Mouse (Mus musculus): ENCODE results near the gene Ifnk.

DNA sequence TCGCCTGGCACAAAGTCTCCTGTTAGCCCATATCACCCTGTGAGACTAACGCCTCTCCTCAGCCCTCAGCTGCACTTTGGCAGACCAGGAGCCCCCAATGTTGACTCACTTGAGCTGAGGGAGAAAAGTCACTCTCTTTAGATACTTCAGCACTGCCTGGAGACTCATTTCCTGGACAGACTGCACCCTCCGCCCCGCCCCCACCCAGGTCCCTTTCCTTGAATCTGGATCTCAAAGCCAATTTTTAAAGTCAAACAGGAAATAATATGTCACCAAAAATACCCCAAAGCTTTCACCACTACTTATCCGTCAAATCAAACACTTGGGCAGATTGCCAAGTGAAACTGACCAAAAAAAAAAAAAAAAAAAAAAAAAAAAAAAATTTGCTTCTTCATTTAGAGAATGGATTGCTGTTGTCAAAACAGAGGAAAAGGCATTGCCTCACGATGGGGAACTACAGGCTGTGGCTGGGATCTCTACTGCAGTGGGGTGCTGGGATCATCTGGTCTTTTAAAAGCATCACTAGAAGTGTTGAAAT is 21.4 kb upstream of the Ifnk start:
- no peak for TF ChIP-seq CTCF (IDR thresholded peaks at IDR 0.05; ENCODE audit: low read depth)
- no peak for TF ChIP-seq EP300 (IDR thresholded peaks at IDR 0.05; ENCODE audit: low read depth)
